Mouse (Mus musculus) liver, adult 2 months (tissue): ENCODE data around the gene Zbtb2.

ENCODE experiments used
- CTCF ChIP-seq: fragments of 200-500 bp; IDR thresholded peaks from 2 replicates; pipeline ENCODE4 v1.5.1; 2011; ENCODE audit warnings: low read depth, low read length, control low read depth
- POLR2A ChIP-seq: fragments of 200-500 bp; IDR thresholded peaks from 2 replicates; pipeline ENCODE4 v1.6.1; 2011; ENCODE audit warnings: low read length, control low read depth; ENCODE audit not compliant: insufficient read depth; ENCODE audit errors: extremely low read depth

DNA sequence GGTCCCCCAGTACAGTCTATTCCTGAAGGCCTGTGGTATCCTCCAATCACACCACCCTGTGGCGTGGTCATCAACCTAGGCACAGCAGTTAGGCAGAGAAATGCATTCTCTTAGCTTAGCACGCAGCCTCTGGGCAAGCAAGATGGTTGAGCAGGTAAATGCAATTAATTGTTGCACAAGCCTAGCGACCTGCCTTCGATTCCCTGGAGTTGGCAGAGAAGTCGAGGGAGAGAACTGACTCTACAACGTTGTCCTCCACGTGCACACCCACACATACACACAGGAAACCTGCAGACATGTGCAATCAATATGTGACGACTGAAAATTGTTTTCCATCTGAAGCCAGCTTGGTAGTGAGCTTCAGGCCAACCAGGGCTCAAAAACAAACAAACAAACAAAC lies 64.0 kb downstream of the Zbtb2 start:
- TF ChIP-seq POLR2A (no peak), CTCF (no peak)
